Mouse (Mus musculus) heart, embryonic 12.5 days (tissue): ENCODE data around the gene Elfn2. TPM values are rescaled to one million over a fixed set of nuclear protein-coding genes. Genes with fewer than 3 reads are reported as not detected.

ENCODE experiments used
- ATAC-seq: fragments of 200-750 bp; cut with Nextera tagmentation; 2 replicates; pipeline ENCODE4 v1.8.0; 2017; ENCODE audit warnings: moderate TSS enrichment, moderate library complexity; ENCODE audit not compliant: insufficient number of reproducible peaks, low FRiP score
- H3K27ac ChIP-seq: fragments of 300-500 bp; sonication (generic); 2 replicates; pipeline ENCODE4 v1.5.1; 2016; ENCODE audit warnings: mild to moderate bottlenecking, moderate library complexity; ENCODE audit not compliant: poor library complexity, severe bottlenecking
- H3K27me3 ChIP-seq: fragments of 300-500 bp; sonication (generic); replicated peaks from 2 replicates; pipeline ENCODE4 v1.6.1; 2016; ENCODE audit warnings: mild to moderate bottlenecking, moderate library complexity
- H3K36me3 ChIP-seq: fragments of 300-500 bp; sonication (generic); 2 replicates; pipeline ENCODE4 v1.6.1; 2016; ENCODE audit warnings: mild to moderate bottlenecking, moderate library complexity
- H3K4me1 ChIP-seq: fragments of 300-500 bp; sonication (generic); replicated peaks from 2 replicates; pipeline ENCODE4 v1.6.1; 2016; ENCODE audit warnings: mild to moderate bottlenecking
- H3K4me2 ChIP-seq: fragments of 300-500 bp; sonication (generic); 2 replicates; pipeline ENCODE4 v1.6.1; 2016; ENCODE audit warnings: mild to moderate bottlenecking, moderate library complexity
- H3K4me3 ChIP-seq: fragments of 300-500 bp; sonication (generic); 2 replicates; pipeline ENCODE4 v1.5.1; 2016; ENCODE audit warnings: mild to moderate bottlenecking
- H3K9ac ChIP-seq: fragments of 300-500 bp; sonication (generic); 2 replicates; pipeline ENCODE4 v1.6.1; 2016; ENCODE audit warnings: mild to moderate bottlenecking, moderate library complexity
- H3K9me3 ChIP-seq: fragments of 300-500 bp; sonication (generic); replicated peaks from 2 replicates; pipeline ENCODE4 v1.6.1; 2016; ENCODE audit warnings: mild to moderate bottlenecking, moderate library complexity
- WGBS: fragments of 180-500 bp; shearing (Covaris S2); methylation state at CpG from one replicate; pipeline ENCODE4 v1.1.7; 2016; 5-methylcytosine and 5-hydroxymethylcytosine counted together
- polyA plus RNA-seq: library from polyadenylated mRNA; unstranded; fragments of >200 nt; fragmentation: Nextera tagmentation; extraction: Ambion mirVana; gene quantifications from 2 replicates; pipeline ENCODE4 v1.2.1, GENCODE M21; 2016

Elfn2 gene
- polyA plus RNA-seq, 1 experiment from 2014 or later, result not detected

GRCm38 (mm10) chr15:78720532-78720931 lies 2.0 kb upstream of the Elfn2 start:
- H3K4me3 ChIP-seq, result no peak overlapping the region
- H3K27me3 ChIP-seq, result peaks cover 83% of the 10 kb centered on the region
- H3K4me2 ChIP-seq, result no peak overlapping the region
- no peak overlapping the region for H3K9ac ChIP-seq
- no peaks in the 10 kb centered on the region for H3K9me3 ChIP-seq
- H3K4me1 ChIP-seq, result peaks cover 29% of the 10 kb centered on the region
- no peaks in the 10 kb centered on the region for H3K36me3 ChIP-seq
- ATAC-seq, result no peak
- H3K27ac ChIP-seq, result no peak overlapping the region
- 36% methylated on average over 7 of the region's 7 CpGs for WGBS

- peak; percentile 19; the same call in 1 of the 2 replicates for ATAC-seq
- no peak overlapping the region for H3K9ac ChIP-seq
- peaks cover 29% of the 10 kb centered on the region for H3K4me1 ChIP-seq
- H3K27me3 ChIP-seq, result peaks cover 87% of the 10 kb centered on the region
- no peak overlapping the region for H3K27ac ChIP-seq
- H3K36me3 ChIP-seq, result no peaks in the 10 kb centered on the region
- 3% methylated on average over 16 of the region's 16 CpGs for WGBS
- H3K9me3 ChIP-seq, result no peaks in the 10 kb centered on the region
- H3K4me3 ChIP-seq, result no peak overlapping the region
- no peak overlapping the region for H3K4me2 ChIP-seq
Measured at GRCm38 (mm10) chr15:78720094-78720493, 1.5 kb upstream of the Elfn2 start.

GRCm38 (mm10) chr15:78719416-78719815 lies 845 bp upstream of the Elfn2 start:
- H3K4me1 ChIP-seq, result peaks cover 29% of the 10 kb centered on the region
- no peak for ATAC-seq
- peak overlapping the region; percentile 49; the same call in 1 of the 2 replicates for H3K4me3 ChIP-seq
- no peaks in the 10 kb centered on the region for H3K36me3 ChIP-seq
- WGBS, result 8% methylated on average over 14 of the region's 14 CpGs
- no peaks in the 10 kb centered on the region for H3K9me3 ChIP-seq
- H3K27me3 ChIP-seq, result peaks cover 89% of the 10 kb centered on the region
- H3K27ac ChIP-seq, result no peak overlapping the region
- H3K4me2 ChIP-seq, result no peak overlapping the region
- no peak overlapping the region for H3K9ac ChIP-seq

- Histone ChIP-seq H3K9ac (no peak overlapping the region), H3K4me2 (no peak overlapping the region)
- 50% methylated on average over 13 of the region's 13 CpGs for WGBS
Measured at GRCm38 (mm10) chr15:78716936-78717335, 1.6 kb downstream of the Elfn2 start.

GRCm38 (mm10) chr15:78715856-78716255 lies 2.7 kb downstream of the Elfn2 start:
- H3K4me3 ChIP-seq, result no peak overlapping the region
- H3K36me3 ChIP-seq, result no peaks in the 10 kb centered on the region
- no peak overlapping the region for H3K9ac ChIP-seq
- 36% methylated on average over 5 of the region's 5 CpGs for WGBS
- peaks cover 34% of the 10 kb centered on the region for H3K4me1 ChIP-seq
- no peaks in the 10 kb centered on the region for H3K9me3 ChIP-seq
- peaks cover 97% of the 10 kb centered on the region for H3K27me3 ChIP-seq
- no peak for ATAC-seq
- no peak overlapping the region for H3K27ac ChIP-seq
- H3K4me2 ChIP-seq, result no peak overlapping the region

More at GRCm38 (mm10) chr15:78716936-78717335, 1.6 kb downstream of the Elfn2 start:
- no peak for ATAC-seq
- no peaks in the 10 kb centered on the region for H3K36me3 ChIP-seq
- H3K9me3 ChIP-seq, result no peaks in the 10 kb centered on the region
- H3K4me1 ChIP-seq, result peaks cover 34% of the 10 kb centered on the region
- no peak overlapping the region for H3K27ac ChIP-seq
- H3K4me3 ChIP-seq, result no peak overlapping the region
- H3K27me3 ChIP-seq, result peaks cover 89% of the 10 kb centered on the region

- WGBS, result 73% methylated on average over 7 of the region's 7 CpGs
- Histone ChIP-seq H3K27me3 (peaks cover 97% of the 10 kb centered on the region), H3K4me1 (peaks cover 16% of the 10 kb centered on the region), H3K27ac (no peak overlapping the region), H3K9ac (no peak overlapping the region), H3K9me3 (no peaks in the 10 kb centered on the region), H3K36me3 (no peaks in the 10 kb centered on the region), H3K4me2 (no peak overlapping the region), H3K4me3 (no peak overlapping the region)
- ATAC-seq, result no peak
Measured at GRCm38 (mm10) chr15:78713751-78714150, 4.8 kb downstream of the Elfn2 start.

GRCm38 (mm10) chr15:78712335-78713258 lies 6.0 kb downstream of the Elfn2 start:
- peak overlapping the region; percentile 53 for H3K4me2 ChIP-seq

GRCm38 (mm10) chr15:78711935-78712334 lies 6.6 kb downstream of the Elfn2 start:
- peaks cover 92% of the 10 kb centered on the region for H3K27me3 ChIP-seq
- H3K4me3 ChIP-seq, result no peak overlapping the region
- H3K36me3 ChIP-seq, result no peaks in the 10 kb centered on the region
- no peak overlapping the region for H3K4me2 ChIP-seq
- H3K4me1 ChIP-seq, result peaks cover 5% of the 10 kb centered on the region
- H3K9me3 ChIP-seq, result no peaks in the 10 kb centered on the region
- H3K27ac ChIP-seq, result no peak overlapping the region
- H3K9ac ChIP-seq, result no peak overlapping the region
- 69% methylated on average over 7 of the region's 7 CpGs for WGBS
- no peak for ATAC-seq

More at GRCm38 (mm10) chr15:78712335-78713258, 6.0 kb downstream of the Elfn2 start:
- Histone ChIP-seq H3K27ac (no peak overlapping the region), H3K4me1 (peaks cover 8% of the 10 kb centered on the region), H3K4me3 (peak overlapping the region; percentile 28), H3K9ac (no peak overlapping the region), H3K27me3 (peaks cover 94% of the 10 kb centered on the region), H3K9me3 (no peaks in the 10 kb centered on the region), H3K36me3 (no peaks in the 10 kb centered on the region)
- no peak for ATAC-seq
- 8% methylated on average over 53 of the region's 53 CpGs for WGBS

GRCm38 (mm10) chr15:78710634-78711033 lies 7.9 kb downstream of the Elfn2 start:
- 54% methylated on average over 6 of the region's 6 CpGs for WGBS
- Histone ChIP-seq H3K36me3 (no peaks in the 10 kb centered on the region), H3K27me3 (peaks cover 85% of the 10 kb centered on the region), H3K9ac (no peak overlapping the region), H3K4me3 (no peak overlapping the region), H3K27ac (no peak overlapping the region), H3K4me1 (peaks cover 4% of the 10 kb centered on the region), H3K9me3 (no peaks in the 10 kb centered on the region), H3K4me2 (no peak overlapping the region)
- ATAC-seq, result no peak

GRCm38 (mm10) chr15:78709767-78710166 lies 8.8 kb downstream of the Elfn2 start:
- Histone ChIP-seq H3K27me3 (peaks cover 84% of the 10 kb centered on the region), H3K4me1 (peaks cover 4% of the 10 kb centered on the region), H3K4me3 (no peak overlapping the region), H3K4me2 (no peak overlapping the region), H3K27ac (no peak overlapping the region), H3K9ac (no peak overlapping the region), H3K9me3 (no peaks in the 10 kb centered on the region), H3K36me3 (no peaks in the 10 kb centered on the region)
- ATAC-seq, result no peak
- 30% methylated on average over 7 of the region's 7 CpGs for WGBS

GRCm38 (mm10) chr15:78706630-78707029 lies 11.9 kb downstream of the Elfn2 start:
- Histone ChIP-seq H3K9me3 (no peaks in the 10 kb centered on the region), H3K9ac (no peak overlapping the region), H3K27me3 (peaks cover 57% of the 10 kb centered on the region), H3K4me3 (no peak overlapping the region), H3K36me3 (no peaks in the 10 kb centered on the region), H3K27ac (no peak overlapping the region), H3K4me2 (no peak overlapping the region), H3K4me1 (peaks cover 3% of the 10 kb centered on the region; the same call in 1 of the 2 replicates)
- WGBS, result 44% methylated on average over 3 of the region's 3 CpGs
- no peak for ATAC-seq
